Mouse (Mus musculus) kidney, postnatal 0 days (tissue): ENCODE measurements around the gene Apoc4. TPM values are rescaled to one million over a fixed set of nuclear protein-coding genes. Genes with fewer than 3 reads are reported as not detected.

Source experiments
- ATAC-seq: fragments of 200-750 bp; cut with Nextera tagmentation; replicated peaks from 2 replicates; pipeline ENCODE4 v1.8.0; 2017; ENCODE audit warnings: low read depth, moderate number of reproducible peaks, moderate TSS enrichment, moderate library complexity; ENCODE audit not compliant: low FRiP score
- DNase-seq: peaks from one replicate; pipeline ENCODE4 v3.0.0-alpha.2; 2016; ENCODE audit warnings: low spot score
- H3K27ac ChIP-seq: fragments of 300-500 bp; sonication (generic); 2 replicates; pipeline ENCODE4 v1.5.1; 2014; ENCODE audit warnings: mild to moderate bottlenecking
- H3K27me3 ChIP-seq: fragments of 300-500 bp; sonication (generic); 2 replicates; pipeline ENCODE4 v1.6.1; 2014; ENCODE audit warnings: low read length, mixed read lengths; ENCODE audit not compliant: insufficient read depth
- H3K36me3 ChIP-seq: fragments of 300-500 bp; sonication (generic); 2 replicates; pipeline ENCODE4 v1.6.1; 2014; ENCODE audit warnings: low read length, mixed read lengths; ENCODE audit not compliant: insufficient read depth
- H3K4me1 ChIP-seq: fragments of 300-500 bp; sonication (generic); replicated peaks from 2 replicates; pipeline ENCODE4 v1.6.1; 2014; ENCODE audit warnings: antibody characterized with exemption, low read length, mixed read lengths; ENCODE audit not compliant: insufficient read depth
- H3K4me2 ChIP-seq: fragments of 300-500 bp; sonication (generic); 2 replicates; pipeline ENCODE4 v1.6.1; 2014; ENCODE audit warnings: mild to moderate bottlenecking, low read length, moderate library complexity, mixed read lengths
- H3K4me3 ChIP-seq: fragments of 300-500 bp; sonication (generic); replicated peaks from 2 replicates; pipeline ENCODE4 v1.5.1; 2014; ENCODE audit warnings: low read depth, low read length
- H3K9ac ChIP-seq: fragments of 300-500 bp; sonication (generic); 2 replicates; pipeline ENCODE4 v1.6.1; 2014; ENCODE audit warnings: low read depth, low read length
- H3K9me3 ChIP-seq: fragments of 300-500 bp; sonication (generic); replicated peaks from 2 replicates; pipeline ENCODE4 v1.6.1; 2016; ENCODE audit warnings: low read length, inconsistent platforms, mixed read lengths
- CTCF ChIP-seq: IDR thresholded peaks from 2 replicates; pipeline ENCODE4 v1.5.1; 2016; ENCODE audit warnings: antibody characterized with exemption, low read depth, mild to moderate bottlenecking, moderate library complexity
- WGBS: fragments of 180-500 bp; shearing (Covaris S2); extraction: QIAGEN DNeasy Blood & Tissue Kit; methylation state at CpG from one replicate; pipeline ENCODE4 v1.1.7; 2014; 5-methylcytosine and 5-hydroxymethylcytosine counted together
- polyA plus RNA-seq: library from polyadenylated mRNA; unstranded; fragments of >200 nt; fragmentation: Nextera tagmentation; extraction: Ambion mirVana; gene quantifications from 2 replicates; pipeline ENCODE4 v1.2.1, GENCODE M21; 2015

Gene Apoc4
- polyA plus RNA-seq, 1 experiment from 2014 or later = 0.26 TPM

DNA sequence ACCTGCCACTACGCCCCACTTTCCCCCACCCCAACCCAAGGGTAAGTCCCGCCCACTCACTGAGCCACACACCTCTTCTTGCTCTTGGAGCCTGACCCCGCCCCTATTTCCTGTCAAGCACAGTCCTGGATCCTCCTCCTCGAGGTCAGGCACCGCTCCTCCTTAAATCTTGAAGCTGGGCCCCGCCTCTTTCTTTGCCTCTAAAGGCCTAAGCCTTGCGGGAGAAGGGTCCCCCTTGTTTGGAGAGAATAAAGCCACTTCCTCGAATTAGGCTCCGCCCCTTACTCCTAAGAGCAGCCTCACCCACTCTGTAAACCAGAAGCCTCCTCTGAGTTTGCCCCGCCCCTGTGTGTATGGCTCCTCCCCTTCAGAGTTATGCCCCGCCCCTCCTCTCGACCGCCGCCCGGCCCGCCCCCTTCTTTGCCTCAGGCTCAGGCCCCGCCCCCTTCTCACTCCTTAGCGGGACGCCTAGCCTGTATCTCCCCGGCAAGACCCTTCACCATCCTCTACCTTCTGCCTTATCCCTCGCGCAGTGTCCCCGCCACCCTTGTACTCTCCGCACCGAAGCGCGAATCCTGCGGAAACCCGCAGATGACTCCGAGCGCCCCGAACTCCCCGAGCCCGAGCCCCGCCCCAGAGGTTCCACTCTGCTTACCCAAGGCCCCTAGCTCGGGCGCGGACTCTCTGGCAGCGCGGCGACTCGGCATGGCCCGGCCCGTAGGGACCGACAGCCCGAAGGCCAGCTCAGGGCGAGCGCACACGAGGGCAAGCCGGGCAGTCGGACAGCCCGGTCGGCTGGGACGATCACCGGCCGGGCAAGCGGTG lies 52.5 kb downstream of the Apoc4 start:
- peak overlapping the region; percentile 67 for H3K9ac ChIP-seq
- peak overlapping the region; percentile 99 for H3K4me2 ChIP-seq
- no peaks in the 10 kb centered on the region for H3K4me1 ChIP-seq
- WGBS = under 1% methylated on average over 57 of the region's 57 CpGs
- no peak for TF ChIP-seq CTCF
- ATAC-seq (peak; percentile 91), DNase-seq (peak; percentile 100)
- H3K27me3 ChIP-seq = no peaks in the 10 kb centered on the region
- H3K9me3 ChIP-seq = no peaks in the 10 kb centered on the region
- peak overlapping the region; percentile 94 for H3K27ac ChIP-seq
- H3K36me3 ChIP-seq = peaks cover 16% of the 10 kb centered on the region
- peak overlapping the region; percentile 84 for H3K4me3 ChIP-seq

DNA sequence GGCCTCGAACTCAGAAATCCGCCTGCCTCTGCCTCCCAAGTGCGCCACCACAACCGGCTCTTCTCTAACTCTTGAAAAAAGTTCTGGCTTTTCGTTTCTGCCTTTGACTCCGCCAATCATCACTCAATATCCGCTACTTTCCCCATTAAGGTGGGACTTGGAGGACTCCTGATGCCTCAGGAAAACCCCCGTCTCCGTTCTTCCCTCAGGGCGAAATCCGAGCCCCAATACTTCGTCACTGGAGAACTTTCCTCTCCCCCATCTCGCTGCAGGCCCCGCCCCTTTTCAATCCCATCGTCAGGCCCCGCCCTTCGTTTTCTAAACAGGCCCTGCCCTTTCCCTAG lies 53.1 kb downstream of the Apoc4 start:
- Histone ChIP-seq H3K27ac (peak overlapping the region; percentile 94), H3K9me3 (no peaks in the 10 kb centered on the region), H3K4me2 (peak overlapping the region; percentile 99), H3K36me3 (peaks cover 11% of the 10 kb centered on the region), H3K4me3 (peak overlapping the region; percentile 84), H3K9ac (0 out of 2 replicates have a peak overlapping the region, but pooled peaks have one; percentile 1), H3K4me1 (no peaks in the 10 kb centered on the region), H3K27me3 (no peaks in the 10 kb centered on the region)
- ATAC-seq (no peak), DNase-seq (no peak)
- 15% methylated on average over 17 of the region's 17 CpGs for WGBS
- no peak for TF ChIP-seq CTCF

Other genes starting within 250 kb of the Apoc4 start
- gene Mark4, start 222.7 kb downstream of the Apoc4 start, polyA plus RNA-seq = 6.6 and 7.9 TPM in 2 replicates
- 6.7 and 8.0 TPM in 2 replicates for gene Exoc3l2, start 218.1 kb downstream of the Apoc4 start, polyA plus RNA-seq
- 2.7 and 3.0 TPM in 2 replicates for gene Bloc1s3, start 173.1 kb downstream of the Apoc4 start, polyA plus RNA-seq
- 88.5 and 91.7 TPM in 2 replicates for gene Trappc6a, start 173.1 kb downstream of the Apoc4 start, polyA plus RNA-seq
- gene Nkpd1, start 163.6 kb downstream of the Apoc4 start, polyA plus RNA-seq = not detected in 2 replicates
- gene Ppp1r37, start 118.4 kb downstream of the Apoc4 start, polyA plus RNA-seq = 15.3 and 17.1 TPM in 2 replicates
- 0.17 and 0.34 TPM in 2 replicates for gene Zfp296, start 104.2 kb downstream of the Apoc4 start, polyA plus RNA-seq
- gene Gemin7, start 103.9 kb downstream of the Apoc4 start, polyA plus RNA-seq = 164 and 167 TPM in 2 replicates
- 33.5 and 35.1 TPM in 2 replicates for gene Clasrp, start 77.0 kb downstream of the Apoc4 start, polyA plus RNA-seq
- 9.3 and 10.6 TPM in 2 replicates for gene Relb, start 52.0 kb downstream of the Apoc4 start, polyA plus RNA-seq
- gene Clptm1, start 16.4 kb downstream of the Apoc4 start, polyA plus RNA-seq = 96.9 and 97.8 TPM in 2 replicates
- 1.8 and 2.4 TPM in 2 replicates for gene Apoc2, start 3.5 kb downstream of the Apoc4 start, polyA plus RNA-seq
- gene Gm44805, start 56 bp downstream of the Apoc4 start, polyA plus RNA-seq = 0.79 TPM in 1 of 2 replicates, not detected in the other
- gene Apoc1, start 11.2 kb upstream of the Apoc4 start, polyA plus RNA-seq = 37.1 and 48.4 TPM in 2 replicates
- gene Apoe, start 17.7 kb upstream of the Apoc4 start, polyA plus RNA-seq = 511 and 585 TPM in 2 replicates
- 163 and 167 TPM in 2 replicates for gene Tomm40, start 34.0 kb upstream of the Apoc4 start, polyA plus RNA-seq
- 112 and 114 TPM in 2 replicates for gene Nectin2, start 69.0 kb upstream of the Apoc4 start, polyA plus RNA-seq
- gene Bcam, start 89.5 kb upstream of the Apoc4 start, polyA plus RNA-seq = 378 and 394 TPM in 2 replicates
- 14.6 and 16.9 TPM in 2 replicates for gene Cblc, start 115.3 kb upstream of the Apoc4 start, polyA plus RNA-seq
- gene Bcl3, start 141.3 kb upstream of the Apoc4 start, polyA plus RNA-seq = 3.5 and 3.8 TPM in 2 replicates
- gene Gm19345, start 170.5 kb upstream of the Apoc4 start, polyA plus RNA-seq = not detected in 2 replicates
- not detected in 2 replicates for gene Ceacam16, start 179.8 kb upstream of the Apoc4 start, polyA plus RNA-seq
- 0.08 and 0.13 TPM in 2 replicates for gene Ceacam19, start 206.5 kb upstream of the Apoc4 start, polyA plus RNA-seq
- 7.3 and 7.8 TPM in 2 replicates for gene Pvr, start 239.7 kb upstream of the Apoc4 start, polyA plus RNA-seq